Mouse (Mus musculus): ENCODE measurements around the gene Scnn1b. TPM values are rescaled to one million over a fixed set of nuclear protein-coding genes. Genes with fewer than 3 reads are reported as not detected.

The Scnn1b gene
- total RNA-seq (2014; rRNA removed) (0.31 and 0.67 TPM in 2 replicates), polyA plus RNA-seq (2015; fragmentation: Nextera tagmentation; extraction: Ambion mirVana) (0.24 and 0.54 TPM in 2 replicates)

DNA sequence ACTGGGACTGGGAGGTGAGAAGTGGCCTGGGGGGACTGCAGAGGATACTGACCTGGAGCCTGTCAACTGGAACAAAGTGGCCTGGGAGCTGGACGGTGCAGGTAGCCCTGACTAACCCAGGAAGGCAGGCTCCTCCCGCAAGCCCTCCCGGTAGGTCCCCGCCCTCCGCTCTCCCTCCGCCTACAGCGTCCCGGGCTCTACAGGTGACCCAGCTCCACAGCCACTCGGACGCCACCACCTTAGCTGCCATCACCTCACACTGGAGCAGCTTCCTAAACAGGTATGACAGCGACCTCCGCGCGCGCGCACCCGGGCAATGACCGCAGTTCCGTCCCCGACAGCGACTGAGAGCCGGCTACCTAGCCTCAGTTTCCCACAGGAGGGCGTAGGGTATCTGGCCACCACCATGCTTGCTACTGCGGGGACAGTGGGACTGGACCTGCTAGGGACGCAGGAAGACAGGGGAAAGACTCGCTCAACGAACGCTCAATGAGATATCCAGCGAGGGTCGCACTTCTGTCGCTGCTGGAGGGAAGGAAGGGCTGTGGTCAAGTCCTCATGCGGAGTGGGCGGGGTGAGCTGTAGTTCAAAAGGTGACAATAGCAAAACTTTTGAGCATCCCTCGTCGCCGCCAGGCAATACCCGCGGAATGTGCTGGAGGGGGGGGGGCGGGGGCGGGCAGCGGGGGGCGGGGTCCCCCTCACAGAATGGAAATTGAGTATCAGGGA, at the start of gene Scnn1b:
Scnn1b (plus strand) TSS at position 181 of the 728 bp plus-strand sequence.
- Histone ChIP-seq H3K27ac (ENCODE audit: low read depth, low read length) (no peak within 1 kb of the TSS), H3K4me2 (ENCODE audit: low read depth) (peak within 1 kb of the TSS; percentile 66), H3K9me3 (ENCODE audit: low read length) (no peaks in the 10 kb centered on the region), H3K36me3 (ENCODE audit: insufficient read depth) (no peaks in the 10 kb centered on the region), H3K27me3 (ENCODE audit: insufficient read depth, low read length) (peaks cover 16% of the 10 kb centered on the region), H3K4me3 (ENCODE audit: low read depth, low read length) (peak within 1 kb of the TSS; percentile 35), H3K4me1 (ENCODE audit: insufficient read depth) (no peaks in the 10 kb centered on the region), H3K9ac (no peak within 1 kb of the TSS)
- ATAC-seq (no peak), DNase-seq (no peak)
- 3% methylated on average over 39 of the region's 42 CpGs for WGBS
- no peak for TF ChIP-seq CTCF (IDR thresholded peaks at IDR 0.05; ENCODE audit: low read depth)

DNA sequence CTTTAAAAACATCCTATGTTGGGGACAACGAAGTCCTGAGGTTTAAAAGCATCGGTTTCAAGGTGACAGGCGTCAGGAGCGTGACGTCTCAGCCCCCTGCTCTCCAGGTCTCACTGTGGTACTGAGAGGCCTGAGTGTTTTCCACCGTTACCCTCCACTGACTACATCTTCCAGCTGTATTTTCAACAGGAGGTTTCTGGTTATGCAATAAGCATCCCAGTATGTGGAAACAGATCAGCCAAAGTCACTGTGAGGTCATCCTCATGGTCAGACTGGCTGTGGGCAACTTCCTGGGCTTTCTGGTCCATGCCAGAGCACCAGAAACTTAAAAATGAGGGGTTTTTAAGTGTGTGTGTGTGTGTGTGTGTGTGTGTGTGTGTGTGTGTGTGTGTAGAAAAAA, 43.2 kb upstream of the Scnn1b start:
- no peak for DNase-seq
- WGBS, result 95% methylated on average over 6 of the region's 6 CpGs
- Histone ChIP-seq H3K27ac (ENCODE audit: low read depth, low read length) (no peak overlapping the region), H3K27me3 (ENCODE audit: insufficient read depth, low read length) (no peaks in the 10 kb centered on the region), H3K4me1 (ENCODE audit: insufficient read depth) (no peaks in the 10 kb centered on the region), H3K4me3 (ENCODE audit: low read depth, low read length) (no peak overlapping the region), H3K9ac (no peak overlapping the region), H3K36me3 (ENCODE audit: insufficient read depth) (no peaks in the 10 kb centered on the region), H3K9me3 (ENCODE audit: low read length) (no peaks in the 10 kb centered on the region), H3K4me2 (ENCODE audit: low read depth) (no peak overlapping the region)
- TF ChIP-seq CTCF (IDR thresholded peaks at IDR 0.05; ENCODE audit: low read depth), result no peak
- ATAC-seq, result no peak

DNA sequence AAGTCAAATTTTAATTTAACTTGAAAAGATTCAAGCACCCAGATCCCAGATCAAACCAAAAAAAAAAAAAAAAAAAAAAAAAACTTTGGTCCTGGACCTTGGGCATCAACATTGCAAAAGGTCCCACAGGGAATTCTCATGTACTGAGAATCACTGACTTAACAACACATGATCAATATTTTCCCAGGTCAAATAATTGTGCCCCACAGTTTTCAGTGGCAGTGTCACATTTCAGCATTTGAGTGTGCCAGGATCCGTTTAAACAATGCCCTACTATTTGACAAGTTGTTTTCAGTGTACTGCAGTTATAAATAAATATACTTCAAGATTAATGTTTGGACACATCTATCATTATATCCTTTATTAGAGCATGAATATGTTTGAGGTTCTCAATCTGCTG, 36.4 kb upstream of the Scnn1b start:
- H3K36me3 ChIP-seq (ENCODE audit: insufficient read depth), result no peaks in the 10 kb centered on the region
- H3K9ac ChIP-seq, result no peak overlapping the region
- H3K4me1 ChIP-seq (ENCODE audit: insufficient read depth), result no peaks in the 10 kb centered on the region
- ATAC-seq (no peak), DNase-seq (no peak)
- no peak for TF ChIP-seq CTCF (IDR thresholded peaks at IDR 0.05; ENCODE audit: low read depth)
- H3K27ac ChIP-seq (ENCODE audit: low read depth, low read length), result no peak overlapping the region
- H3K4me3 ChIP-seq (ENCODE audit: low read depth, low read length), result no peak overlapping the region
- H3K27me3 ChIP-seq (ENCODE audit: insufficient read depth, low read length), result no peaks in the 10 kb centered on the region
- H3K4me2 ChIP-seq (ENCODE audit: low read depth), result no peak overlapping the region
- no peaks in the 10 kb centered on the region for H3K9me3 ChIP-seq (ENCODE audit: low read length)
- 61% methylated on average over 1 of the region's 1 CpGs for WGBS

DNA sequence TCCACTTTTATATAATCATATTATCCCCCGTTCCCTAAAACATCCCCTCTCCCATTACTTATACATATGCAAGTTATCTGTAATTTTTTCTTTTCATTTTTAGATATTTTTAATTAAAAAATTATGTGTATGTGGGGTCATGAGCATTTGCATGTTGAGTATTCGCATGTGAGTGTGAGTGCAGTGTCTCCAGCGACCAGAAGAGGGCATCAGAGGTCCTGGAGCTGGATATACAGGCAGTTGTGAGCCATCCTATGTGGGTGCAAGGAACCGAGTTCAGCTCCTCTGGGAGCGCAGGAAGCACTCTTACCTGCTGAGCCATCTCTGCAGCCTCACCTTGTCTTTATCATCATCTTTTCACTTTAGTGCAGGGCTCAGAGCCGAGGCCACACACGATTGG, 29.4 kb upstream of the Scnn1b start:
- Histone ChIP-seq H3K9me3 (ENCODE audit: low read length) (no peaks in the 10 kb centered on the region), H3K36me3 (ENCODE audit: insufficient read depth) (no peaks in the 10 kb centered on the region), H3K27me3 (ENCODE audit: insufficient read depth, low read length) (no peaks in the 10 kb centered on the region), H3K9ac (no peak overlapping the region), H3K27ac (ENCODE audit: low read depth, low read length) (no peak overlapping the region), H3K4me1 (ENCODE audit: insufficient read depth) (no peaks in the 10 kb centered on the region), H3K4me3 (ENCODE audit: low read depth, low read length) (no peak overlapping the region), H3K4me2 (ENCODE audit: low read depth) (no peak overlapping the region)
- TF ChIP-seq CTCF (IDR thresholded peaks at IDR 0.05; ENCODE audit: low read depth), result 0 out of 2 replicates have a peak, but pooled peaks have one; percentile 7
- ATAC-seq (no peak), DNase-seq (no peak)
- WGBS, result 86% methylated on average over 7 of the region's 7 CpGs

DNA sequence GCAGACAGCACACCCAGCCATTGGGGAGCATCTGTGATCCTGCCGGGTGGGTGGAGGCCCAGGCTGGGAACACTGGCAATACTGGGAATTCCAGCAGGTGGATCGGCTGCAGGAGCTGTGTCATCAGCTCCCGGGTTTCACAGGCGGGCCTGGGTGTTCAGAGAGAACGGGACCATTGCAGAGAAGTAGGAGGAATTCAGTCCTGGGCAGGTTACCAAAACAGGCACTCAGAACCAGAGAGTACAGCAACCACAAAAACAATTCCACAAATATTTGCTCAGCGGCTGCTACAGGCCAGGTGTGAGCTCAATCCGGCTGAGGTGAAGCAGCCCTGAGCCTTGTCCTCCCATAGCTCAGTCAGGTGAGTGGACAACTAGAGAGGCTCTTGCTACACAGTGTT, 28.0 kb upstream of the Scnn1b start:
- no peak overlapping the region for H3K9ac ChIP-seq
- ATAC-seq, result no peak

DNA sequence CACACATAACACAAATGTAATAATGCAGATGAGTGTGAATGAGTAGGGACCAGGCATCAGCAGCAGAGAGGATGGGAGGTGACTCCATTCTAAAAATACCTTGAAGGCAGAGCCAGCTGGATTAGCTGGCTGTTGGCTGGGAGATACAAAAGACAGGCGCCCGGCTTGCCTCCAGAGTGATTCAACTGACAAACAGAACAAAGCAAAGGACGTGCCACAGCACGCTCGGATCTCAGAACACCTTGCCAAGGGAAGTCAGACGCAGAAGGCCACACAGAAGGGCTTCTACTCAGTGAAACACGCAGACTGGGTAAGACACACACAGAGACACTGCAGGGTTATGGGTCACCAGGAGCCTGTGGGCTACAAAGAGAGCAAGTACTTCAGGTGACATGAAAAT, 24.0 kb upstream of the Scnn1b start:
- 50% methylated on average over 7 of the region's 7 CpGs for WGBS
- no peaks in the 10 kb centered on the region for H3K9me3 ChIP-seq (ENCODE audit: low read length)
- no peaks in the 10 kb centered on the region for H3K36me3 ChIP-seq (ENCODE audit: insufficient read depth)
- H3K27ac ChIP-seq (ENCODE audit: low read depth, low read length), result no peak overlapping the region
- H3K27me3 ChIP-seq (ENCODE audit: insufficient read depth, low read length), result no peaks in the 10 kb centered on the region
- DNase-seq (peak; percentile 31), ATAC-seq (no peak)
- no peaks in the 10 kb centered on the region for H3K4me1 ChIP-seq (ENCODE audit: insufficient read depth)
- no peak for TF ChIP-seq CTCF (IDR thresholded peaks at IDR 0.05; ENCODE audit: low read depth)
- H3K4me3 ChIP-seq (ENCODE audit: low read depth, low read length), result no peak overlapping the region
- no peak overlapping the region for H3K4me2 ChIP-seq (ENCODE audit: low read depth)
- H3K9ac ChIP-seq, result no peak overlapping the region

More for the DNA sequence above, 28.0 kb upstream of the Scnn1b start:
- H3K4me2 ChIP-seq (ENCODE audit: low read depth), result no peak overlapping the region
- H3K36me3 ChIP-seq (ENCODE audit: insufficient read depth), result no peaks in the 10 kb centered on the region
- DNase-seq, result no peak
- no peaks in the 10 kb centered on the region for H3K4me1 ChIP-seq (ENCODE audit: insufficient read depth)
- WGBS, result 92% methylated on average over 7 of the region's 7 CpGs
- no peaks in the 10 kb centered on the region for H3K9me3 ChIP-seq (ENCODE audit: low read length)
- H3K4me3 ChIP-seq (ENCODE audit: low read depth, low read length), result no peak overlapping the region
- no peaks in the 10 kb centered on the region for H3K27me3 ChIP-seq (ENCODE audit: insufficient read depth, low read length)
- TF ChIP-seq CTCF (IDR thresholded peaks at IDR 0.05; ENCODE audit: low read depth), result no peak
- H3K27ac ChIP-seq (ENCODE audit: low read depth, low read length), result no peak overlapping the region

DNA sequence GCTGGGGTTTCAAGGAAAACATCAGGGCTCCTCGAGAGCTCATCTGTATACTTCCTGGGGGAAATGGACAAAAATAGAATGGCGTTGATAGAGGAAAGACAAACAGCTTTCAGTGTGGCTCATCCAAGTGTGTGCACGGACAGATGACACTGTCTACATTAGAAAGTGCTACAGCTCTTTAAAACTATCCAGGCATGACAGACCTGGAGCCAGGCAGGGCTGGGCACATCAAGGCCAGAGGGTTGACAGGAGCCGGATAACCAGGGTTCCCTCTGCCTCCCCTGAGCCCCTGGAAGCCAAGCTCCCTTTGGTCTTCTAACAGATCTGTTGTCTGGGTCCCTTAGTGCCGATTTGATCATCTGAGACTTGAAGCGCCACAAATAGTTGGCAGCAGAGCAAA, 22.6 kb upstream of the Scnn1b start:
- 74% methylated on average over 6 of the region's 6 CpGs for WGBS
- ATAC-seq (no peak), DNase-seq (no peak)
- Histone ChIP-seq H3K27me3 (ENCODE audit: insufficient read depth, low read length) (no peaks in the 10 kb centered on the region), H3K36me3 (ENCODE audit: insufficient read depth) (no peaks in the 10 kb centered on the region), H3K27ac (ENCODE audit: low read depth, low read length) (no peak overlapping the region), H3K9me3 (ENCODE audit: low read length) (no peaks in the 10 kb centered on the region), H3K4me2 (ENCODE audit: low read depth) (no peak overlapping the region), H3K4me1 (ENCODE audit: insufficient read depth) (no peaks in the 10 kb centered on the region), H3K9ac (no peak overlapping the region), H3K4me3 (ENCODE audit: low read depth, low read length) (no peak overlapping the region)
- TF ChIP-seq CTCF (IDR thresholded peaks at IDR 0.05; ENCODE audit: low read depth), result no peak

All from forebrain, postnatal 0 days (tissue).